11 mouse cellular contexts compared by ENCODE assay signal in genomic region chr4:141500637-141501036, GRCm38 (mm10). TPM values are rescaled to one million over a fixed set of nuclear protein-coding genes. Genes with fewer than 3 reads are reported as not detected.
A peak's percentile ranks its signal among the peaks of the same experiment; 100 is the strongest.
DNase-seq lines count a peak whose midpoint lies in the region; ATAC-seq and TF ChIP-seq lines count a peak whose summit lies in the region.
"Had no signal": no experiment of that assay in that cellular context is flagged by ENCODE, and none has a peak within 500 bp of the region (broad histone marks: within the 10 kb centered on the region; RNA-seq: fewer than 3 reads in every experiment).

No protein-coding gene starts in this region.

- H3K9ac ChIP-seq in lung, postnatal 0 days (replicated peaks; ENCODE audit: low read depth) = no peak overlapping the region
- H3K9ac ChIP-seq in stomach, postnatal 0 days (ENCODE audit: low read length) = 0 out of 2 replicates have a peak overlapping the region, but pooled peaks have one; percentile 8
- H3K9ac ChIP-seq: forebrain, embryonic 15.5 days had no signal

- no peaks in the 10 kb centered on the region for H3K27me3 ChIP-seq in lung, postnatal 0 days (replicated peaks; ENCODE audit: insufficient read depth, low read length)
- no peaks in the 10 kb centered on the region for H3K27me3 ChIP-seq in kidney, adult 2 months (replicated peaks; ENCODE audit: control insufficient read depth, insufficient read depth, low read length)
- H3K27me3 ChIP-seq in stomach, postnatal 0 days (ENCODE audit: control insufficient read depth, insufficient read depth, low read length) = no peaks in the 10 kb centered on the region
- H3K27me3 ChIP-seq: forebrain, embryonic 15.5 days had no signal

- H3K4me2 ChIP-seq in lung, postnatal 0 days (replicated peaks; ENCODE audit: low read depth, low read length) = no peak overlapping the region
- no peak overlapping the region for H3K4me2 ChIP-seq in stomach, postnatal 0 days (replicated peaks; ENCODE audit: low read depth)
- H3K4me2 ChIP-seq: forebrain, embryonic 15.5 days had no signal

- no peak for TF ChIP-seq POLR2A in kidney, adult 2 months (IDR thresholded peaks at IDR 0.05; ENCODE audit: low read depth, low read length)

- no peaks in the 10 kb centered on the region for H3K36me3 ChIP-seq in lung, postnatal 0 days (ENCODE audit: insufficient read depth, low read length)
- no peaks in the 10 kb centered on the region for H3K36me3 ChIP-seq in kidney, adult 2 months (ENCODE audit: control insufficient read depth, insufficient read depth, low read length)
- no peaks in the 10 kb centered on the region for H3K36me3 ChIP-seq in stomach, postnatal 0 days (ENCODE audit: control insufficient read depth, insufficient read depth, low read length)
- H3K36me3 ChIP-seq: forebrain, embryonic 15.5 days had no signal

- no peak for TF ChIP-seq EP300 in lung, postnatal 0 days (IDR thresholded peaks at IDR 0.05)
- no peak for TF ChIP-seq EP300 in stomach, postnatal 0 days (optimal IDR thresholded peaks at IDR 0.05)

- peak; percentile 34; the same call in 1 of the 2 replicates for ATAC-seq in lung, postnatal 0 days
- no peak for ATAC-seq in stomach, postnatal 0 days (ENCODE audit: low FRiP score, low TSS enrichment)
- ATAC-seq in erythroid progenitor cell, adult 5-6 weeks (replicated peaks; ENCODE audit: low FRiP score, poor library complexity, severe bottlenecking) = no peak
- ATAC-seq: forebrain, embryonic 15.5 days; hindbrain, embryonic 16.5 days had no signal

- H3K4me1 ChIP-seq in lung, postnatal 0 days (ENCODE audit: insufficient read depth, low read depth, low read length) = peaks cover 5% of the 10 kb centered on the region
- H3K4me1 ChIP-seq in kidney, adult 2 months (ENCODE audit: control insufficient read depth, insufficient read depth, low read length) = peaks cover 15% of the 10 kb centered on the region
- H3K4me1 ChIP-seq in stomach, postnatal 0 days (replicated peaks; ENCODE audit: control insufficient read depth, insufficient read depth) = no peaks in the 10 kb centered on the region

- WGBS in lung, postnatal 0 days = 46% methylated on average over 4 of the region's 4 CpGs
- WGBS in kidney, adult 2 months = 30% methylated on average over 4 of the region's 4 CpGs
- WGBS in stomach, postnatal 0 days = 50% methylated on average over 4 of the region's 4 CpGs

- no peaks in the 10 kb centered on the region for H3K9me3 ChIP-seq in lung, postnatal 0 days (ENCODE audit: low read length)
- H3K9me3 ChIP-seq in stomach, postnatal 0 days (ENCODE audit: control insufficient read depth, low read length) = no peaks in the 10 kb centered on the region
- H3K9me3 ChIP-seq: forebrain, embryonic 15.5 days had no signal

- no peak for TF ChIP-seq CTCF in lung, postnatal 0 days (IDR thresholded peaks at IDR 0.05)
- TF ChIP-seq CTCF in kidney, adult 2 months (conservative IDR thresholded peaks at IDR 0.05; ENCODE audit: insufficient read depth, insufficient read length, low read depth, low read length) = no peak
- no peak for TF ChIP-seq CTCF in stomach, postnatal 0 days (IDR thresholded peaks at IDR 0.05; ENCODE audit: low read depth)

- DNase-seq in embryo, embryonic 11 days = peak; percentile 19
- no peak for DNase-seq in embryo, embryonic 10.5 days (ENCODE audit: low spot score)
- no peak for DNase-seq in lung, postnatal 0 days (ENCODE audit: low spot score)
- DNase-seq in lung, postnatal 10 days = no peak
- peak; percentile 66 for DNase-seq in kidney, adult 2 months
- no peak for DNase-seq in stomach, postnatal 0 days (ENCODE audit: low spot score)
- no peak for DNase-seq in ovary, postnatal 10 days (ENCODE audit: low spot score)
- DNase-seq: cerebellum, adult 11-12 months had no signal

- no peak overlapping the region for H3K27ac ChIP-seq in lung, postnatal 0 days (ENCODE audit: low read length)
- H3K27ac ChIP-seq in kidney, adult 2 months (ENCODE audit: insufficient read depth, low read depth, low read length) = peak overlapping the region; percentile 27; the same call in 1 of the 2 replicates
- H3K27ac ChIP-seq in stomach, postnatal 0 days (replicated peaks) = peak overlapping the region; percentile 71
- H3K27ac ChIP-seq: forebrain, embryonic 15.5 days had no signal

- H3K4me3 ChIP-seq in lung, postnatal 0 days (ENCODE audit: low read depth, low read length) = no peak overlapping the region
- H3K4me3 ChIP-seq in kidney, adult 2 months (ENCODE audit: insufficient read depth, low read depth, low read length) = no peak overlapping the region
- no peak overlapping the region for H3K4me3 ChIP-seq in stomach, postnatal 0 days (ENCODE audit: low read depth, low read length)
- H3K4me3 ChIP-seq: forebrain, embryonic 15.5 days had no signal

RNA-seq across cellular contexts. Expression of gene Spen, which starts 37.8 kb away (rescaled TPM):
- 5.7 and 8.8 TPM in 2 replicates for polyA plus RNA-seq in lung, postnatal 0 days (2015; fragmentation: Nextera tagmentation; extraction: Ambion mirVana)
- polyA plus RNA-seq in kidney, adult 2 months (2012; rRNA removed) = 15.9 and 19.6 TPM in 2 replicates
- polyA plus RNA-seq in stomach, postnatal 0 days (2015; fragmentation: Nextera tagmentation; extraction: Ambion mirVana) = 2.9 and 3.2 TPM in 2 replicates
- 72.9 and 77.1 TPM in 2 replicates for total RNA-seq in erythroid progenitor cell, adult 5-6 weeks (2015; ENCODE audit: low replicate concordance)
- total RNA-seq in erythroid progenitor cell, adult 5-6 weeks (2017; ENCODE audit: low replicate concordance) = 132 and 139 TPM in 2 replicates

RNA-seq across cellular contexts. Expression of gene Zbtb17, which starts 56.2 kb away (rescaled TPM):
- polyA plus RNA-seq in lung, postnatal 0 days (2015; fragmentation: Nextera tagmentation; extraction: Ambion mirVana) = 14.1 and 14.3 TPM in 2 replicates
- 23.4 and 28.9 TPM in 2 replicates for polyA plus RNA-seq in kidney, adult 2 months (2012; rRNA removed)
- 13.3 and 16.8 TPM in 2 replicates for polyA plus RNA-seq in stomach, postnatal 0 days (2015; fragmentation: Nextera tagmentation; extraction: Ambion mirVana)
- 1.4 and 14.3 TPM in 2 replicates for total RNA-seq in erythroid progenitor cell, adult 5-6 weeks (2015; ENCODE audit: low replicate concordance)
- 1.5 and 7.7 TPM in 2 replicates for total RNA-seq in erythroid progenitor cell, adult 5-6 weeks (2017; ENCODE audit: low replicate concordance)

Comparison
In these comparisons a context has a peak if more than half of its experiments do, and no peak if none do; other contexts are left out.
1. DNase-seq: peak in embryo, embryonic 11 days (single experiment) and kidney, adult 2 months (single experiment); none in embryo, embryonic 10.5 days (single experiment), lung, postnatal 0 days (single experiment), lung, postnatal 10 days (single experiment), stomach, postnatal 0 days (single experiment) and ovary, postnatal 10 days (single experiment).